Mouse (Mus musculus) forebrain, embryonic 14.5 days (tissue): ENCODE results near the gene Zmat5. TPM values are rescaled to one million over a fixed set of nuclear protein-coding genes. Genes with fewer than 3 reads are reported as not detected.
"Not testable (repeated sequence)": the region's sequence is repeated elsewhere in the genome, so short reads cannot be mapped to it uniquely, and the experiment has no call there.

Experiments used
- ATAC-seq: fragments of 200-750 bp; cut with Nextera tagmentation; 2 replicates; pipeline ENCODE4 v1.8.0; 2017; ENCODE audit warnings: mild to moderate bottlenecking, moderate library complexity
- DNase-seq: peaks from one replicate; pipeline ENCODE4 v3.0.0-alpha.2; 2015; ENCODE audit warnings: low spot score
- H3K27ac ChIP-seq: fragments of 300-500 bp; sonication (generic); 2 replicates; pipeline ENCODE4 v1.5.1; 2014; ENCODE audit warnings: low read depth, mild to moderate bottlenecking, control low read depth, low read length, moderate library complexity
- H3K27me3 ChIP-seq: fragments of 300-500 bp; sonication (generic); replicated peaks from 2 replicates; pipeline ENCODE4 v1.6.1; 2014; ENCODE audit warnings: low read length, control low read depth, mixed read lengths; ENCODE audit not compliant: control insufficient read depth, insufficient read depth
- H3K36me3 ChIP-seq: fragments of 300-500 bp; sonication (generic); 2 replicates; pipeline ENCODE4 v1.6.1; 2014; ENCODE audit warnings: low read length, control low read depth; ENCODE audit not compliant: control insufficient read depth, insufficient read depth
- H3K4me1 ChIP-seq: fragments of 300-500 bp; sonication (generic); 2 replicates; pipeline ENCODE4 v1.6.1; 2014; ENCODE audit warnings: antibody characterized with exemption, low read length, control low read depth; ENCODE audit not compliant: control insufficient read depth, insufficient read depth
- H3K4me2 ChIP-seq: fragments of 300-500 bp; sonication (generic); 2 replicates; pipeline ENCODE4 v1.6.1; 2014; ENCODE audit warnings: mild to moderate bottlenecking, control low read depth, low read length
- H3K4me3 ChIP-seq: fragments of 300-500 bp; sonication (generic); 2 replicates; pipeline ENCODE4 v1.5.1; 2014; ENCODE audit warnings: low read depth, low read length, control low read depth
- H3K9ac ChIP-seq: fragments of 300-500 bp; sonication (generic); 2 replicates; pipeline ENCODE4 v1.6.1; 2014; ENCODE audit warnings: mild to moderate bottlenecking, low read length, control low read depth, moderate library complexity
- H3K9me3 ChIP-seq: fragments of 300-500 bp; sonication (generic); replicated peaks from 2 replicates; pipeline ENCODE4 v1.6.1; 2016; ENCODE audit warnings: low read length, control low read depth, mixed read lengths; ENCODE audit not compliant: control insufficient read depth
- WGBS: fragments of 180-500 bp; shearing (Covaris S2); extraction: QIAGEN DNeasy Blood & Tissue Kit; methylation state at CpG from one replicate; pipeline ENCODE4 v1.1.7; 2014; 5-methylcytosine and 5-hydroxymethylcytosine counted together
- polyA plus RNA-seq: library from polyadenylated mRNA; unstranded; fragments of >200 nt; fragmentation: Nextera tagmentation; extraction: Ambion mirVana; gene quantifications from 2 replicates; pipeline ENCODE4 v1.2.1, GENCODE M21; 2014

Zmat5 gene
- polyA plus RNA-seq, 1 experiment from 2014 or later = 92.4 TPM

DNA sequence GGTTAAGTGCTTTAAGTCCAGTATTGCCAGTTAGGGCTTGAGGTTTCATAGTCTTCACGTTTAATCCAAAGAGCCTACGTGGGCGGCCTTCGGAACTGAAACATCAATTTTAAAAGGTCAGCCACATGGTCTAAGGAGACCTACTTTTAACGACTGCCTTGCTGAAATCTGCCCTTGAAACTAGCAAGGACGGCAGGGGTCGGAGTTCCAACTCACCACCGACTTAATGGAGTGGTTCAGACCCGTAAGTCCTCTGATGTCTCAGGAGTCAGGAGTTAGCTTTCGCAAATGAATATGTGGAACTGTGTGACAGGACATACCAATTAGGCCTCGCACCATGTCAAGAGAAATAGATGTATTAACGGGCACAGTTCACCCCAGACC lies 798 bp upstream of the Zmat5 start:
- Histone ChIP-seq H3K27me3 (no peaks in the 10 kb centered on the region), H3K9me3 (no peaks in the 10 kb centered on the region), H3K9ac (peak overlapping the region; percentile 82), H3K4me2 (peak overlapping the region; percentile 91), H3K4me1 (peaks cover 12% of the 10 kb centered on the region), H3K27ac (no peak overlapping the region), H3K36me3 (peaks cover 19% of the 10 kb centered on the region), H3K4me3 (peak overlapping the region; percentile 73)
- 7% methylated on average over 12 of the region's 12 CpGs for WGBS
- no peak; the same call in 1 of the 2 replicates for ATAC-seq
- DNase-seq = no peak

DNA sequence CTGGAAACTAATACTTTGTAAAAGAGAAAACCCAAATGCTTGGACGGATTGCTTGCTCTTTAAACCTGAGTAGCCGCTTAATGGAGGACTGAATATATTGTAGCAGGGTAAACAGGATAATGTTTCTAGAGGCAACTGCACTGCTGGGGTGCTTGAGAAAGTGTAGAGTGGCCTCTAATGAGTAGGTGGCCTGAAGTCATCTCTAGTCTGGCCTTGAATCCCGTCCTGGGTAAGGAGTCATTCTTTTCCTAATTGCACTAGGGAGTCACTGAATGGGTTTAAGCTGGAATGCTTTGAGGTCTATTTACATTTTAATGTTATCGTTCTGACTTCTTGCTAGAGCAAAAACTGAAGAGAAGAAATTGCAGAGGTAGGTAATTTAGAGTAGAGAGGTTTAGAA lies 700 bp downstream of the Zmat5 start:
- DNase-seq (no peak), ATAC-seq (no peak)
- Histone ChIP-seq H3K4me3 (peak overlapping the region; percentile 73), H3K4me2 (peak overlapping the region; percentile 91), H3K36me3 (peaks cover 19% of the 10 kb centered on the region), H3K9me3 (no peaks in the 10 kb centered on the region), H3K27me3 (no peaks in the 10 kb centered on the region), H3K9ac (peak overlapping the region; percentile 66), H3K4me1 (peaks cover 12% of the 10 kb centered on the region), H3K27ac (no peak overlapping the region)
- WGBS = 6% methylated on average over 4 of the region's 4 CpGs

DNA sequence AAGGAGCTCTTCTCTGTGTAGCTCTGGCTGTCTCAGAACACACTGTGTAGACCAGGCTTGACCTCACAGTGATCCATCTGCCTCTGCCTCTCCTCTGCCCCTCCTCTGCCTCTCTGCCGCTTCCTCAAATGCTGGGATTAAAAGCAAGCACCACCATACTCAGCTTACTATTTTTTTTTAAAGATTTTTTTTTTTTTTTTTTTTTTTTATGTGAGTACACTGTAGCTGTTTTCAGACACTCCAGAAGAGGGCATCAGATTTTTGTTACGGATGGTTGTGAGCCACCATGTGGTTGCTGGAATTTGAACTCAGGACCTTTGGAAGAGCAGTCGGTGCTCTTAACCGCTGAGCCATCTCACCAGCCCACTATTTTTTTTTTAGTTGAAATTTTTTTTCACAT lies 5.7 kb downstream of the Zmat5 start:
- ATAC-seq, H3K4me3 ChIP-seq, H3K9me3 ChIP-seq, H3K36me3 ChIP-seq, H3K27me3 ChIP-seq, H3K4me1 ChIP-seq, H3K9ac ChIP-seq, H3K27ac ChIP-seq, DNase-seq, H3K4me2 ChIP-seq: not testable (repeated sequence)
- 93% methylated on average over 4 of the region's 4 CpGs for WGBS

DNA sequence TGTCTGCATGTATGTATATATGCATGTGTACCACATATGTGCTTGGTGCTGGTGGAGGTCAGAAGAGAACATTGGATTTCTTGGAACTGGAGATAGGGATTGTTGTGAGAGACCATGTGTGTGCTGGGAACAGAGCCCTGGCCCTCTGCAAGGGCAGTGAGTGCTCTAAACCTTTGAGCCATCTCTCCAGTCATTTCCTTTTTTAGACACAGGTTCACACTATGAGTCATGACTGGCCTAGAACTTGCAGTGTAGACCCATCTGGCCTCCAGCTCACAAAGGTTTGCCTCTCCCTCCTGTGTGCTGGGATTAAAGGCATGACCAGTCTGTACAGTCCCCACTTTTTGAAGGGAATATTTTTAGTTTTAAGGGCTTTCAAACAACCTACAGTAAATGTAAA lies 8.3 kb downstream of the Zmat5 start:
- Histone ChIP-seq H3K9ac (no peak overlapping the region), H3K9me3 (no peaks in the 10 kb centered on the region), H3K27ac (no peak overlapping the region), H3K4me1 (no peaks in the 10 kb centered on the region), H3K4me3 (no peak overlapping the region), H3K4me2 (no peak overlapping the region), H3K27me3 (no peaks in the 10 kb centered on the region), H3K36me3 (no peaks in the 10 kb centered on the region)
- DNase-seq (no peak), ATAC-seq (no peak)

DNA sequence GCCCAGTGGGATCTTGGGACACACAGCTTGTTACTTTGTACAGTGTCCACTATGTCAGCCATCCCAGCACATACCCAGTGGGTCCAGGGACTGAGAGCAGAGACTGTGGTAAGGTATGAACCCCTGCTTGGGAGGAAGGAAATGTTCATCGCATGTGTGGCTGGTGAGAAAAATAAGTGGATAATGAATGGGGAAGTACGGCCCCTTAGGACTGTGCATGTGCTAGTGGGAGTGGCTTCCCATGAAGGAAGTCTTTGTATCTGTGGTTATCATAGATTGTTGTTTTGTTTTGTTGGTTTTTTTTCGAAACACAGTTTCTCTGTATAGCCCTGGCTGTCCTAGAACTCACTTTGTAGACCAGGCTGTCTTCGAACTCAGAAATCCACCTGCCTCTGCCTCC lies 10.2 kb downstream of the Zmat5 start:
- Histone ChIP-seq H3K27me3 (no peaks in the 10 kb centered on the region), H3K4me2 (no peak overlapping the region), H3K9me3 (no peaks in the 10 kb centered on the region), H3K4me1 (no peaks in the 10 kb centered on the region), H3K36me3 (no peaks in the 10 kb centered on the region), H3K27ac (no peak overlapping the region), H3K9ac (no peak overlapping the region), H3K4me3 (no peak overlapping the region)
- no peak for DNase-seq
- WGBS = 88% methylated on average over 4 of the region's 4 CpGs
- no peak for ATAC-seq

DNA sequence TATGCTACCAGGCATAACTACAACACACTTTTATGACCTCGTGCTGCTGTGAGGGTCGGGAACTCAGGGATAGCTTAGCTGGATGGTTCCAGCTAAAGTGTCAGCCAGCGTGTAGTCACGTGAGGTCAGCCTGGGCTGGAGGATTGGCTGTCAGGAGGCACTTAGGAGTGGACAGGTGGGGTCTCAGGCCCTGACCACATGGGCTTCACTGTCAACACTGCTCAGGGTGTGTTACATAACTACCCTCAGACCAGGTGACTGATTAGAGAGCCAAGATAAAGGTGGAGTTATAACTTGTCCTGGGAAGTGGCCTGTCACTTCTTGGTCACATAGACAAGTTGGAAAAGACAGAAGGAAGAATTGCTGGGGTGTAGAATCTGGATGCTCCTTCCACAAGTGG lies 11.1 kb downstream of the Zmat5 start:
- no peak for DNase-seq
- H3K4me3 ChIP-seq = no peak overlapping the region
- 89% methylated on average over 4 of the region's 4 CpGs for WGBS

DNA sequence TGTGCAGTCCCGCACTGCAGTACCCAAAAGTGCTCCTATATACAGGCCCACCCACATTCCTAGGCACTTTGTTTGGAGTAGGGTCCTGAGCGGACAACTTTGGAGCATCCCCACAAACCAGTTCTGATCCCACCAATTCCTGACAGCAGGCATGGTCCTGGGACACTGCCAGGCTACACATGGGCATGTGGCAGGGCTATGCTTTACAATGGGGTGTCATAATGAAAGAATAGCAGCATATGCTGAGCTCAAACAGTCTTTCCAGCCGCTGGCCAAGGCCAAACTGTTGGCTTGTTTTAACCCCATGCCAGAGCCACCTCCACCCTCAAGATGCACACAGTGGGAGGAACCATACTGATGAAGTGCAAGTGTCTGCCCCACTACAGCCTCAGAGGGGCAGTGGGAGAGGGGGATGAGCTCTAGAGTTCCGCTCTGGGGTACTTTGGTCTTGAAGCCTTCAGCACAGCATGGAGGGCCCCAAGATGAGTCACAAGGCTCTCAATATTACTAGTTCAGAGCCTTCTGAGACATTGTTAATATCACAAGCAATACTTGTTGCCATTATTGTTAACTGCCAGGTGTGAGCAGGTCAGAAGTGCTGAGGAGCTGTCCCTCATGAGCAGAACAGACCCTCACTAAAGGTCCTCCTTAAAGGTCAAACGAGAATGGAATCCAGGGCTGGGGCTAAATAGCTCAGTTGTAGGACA lies 12.2 kb downstream of the Zmat5 start:
- Histone ChIP-seq H3K4me2 (no peak overlapping the region), H3K9ac (no peak overlapping the region), H3K4me3 (no peak overlapping the region), H3K36me3 (no peaks in the 10 kb centered on the region), H3K9me3 (no peaks in the 10 kb centered on the region), H3K27me3 (no peaks in the 10 kb centered on the region), H3K4me1 (no peaks in the 10 kb centered on the region), H3K27ac (no peak overlapping the region)
- 80% methylated on average over 5 of the region's 5 CpGs for WGBS
- ATAC-seq = no peak
- DNase-seq = peak; percentile 14

More for the DNA sequence above, 11.1 kb downstream of the Zmat5 start:
- Histone ChIP-seq H3K4me1 (no peaks in the 10 kb centered on the region), H3K4me2 (no peak overlapping the region), H3K36me3 (no peaks in the 10 kb centered on the region), H3K27ac (no peak overlapping the region), H3K9me3 (no peaks in the 10 kb centered on the region), H3K9ac (no peak overlapping the region), H3K27me3 (no peaks in the 10 kb centered on the region)
- no peak for ATAC-seq

DNA sequence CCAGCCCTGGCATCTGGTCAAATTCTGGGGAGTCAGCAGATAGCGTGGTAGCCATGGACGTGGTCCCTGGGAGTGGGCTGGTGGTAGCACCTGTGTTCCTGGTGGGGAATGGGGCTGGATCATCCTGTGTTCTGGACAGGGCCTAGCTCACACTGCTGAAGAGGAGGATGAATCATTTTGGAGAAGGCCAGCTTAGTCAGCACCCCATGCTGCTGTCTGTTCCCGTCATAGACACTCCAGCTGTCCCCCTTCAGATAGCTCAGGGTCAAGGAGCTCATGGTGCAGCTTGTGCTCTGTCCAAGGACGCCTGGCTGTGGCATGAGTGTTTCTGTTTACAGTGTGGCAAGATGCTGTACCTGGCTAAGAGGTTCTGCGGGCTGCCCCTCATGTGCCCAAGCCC lies 14.1 kb downstream of the Zmat5 start:
- H3K9me3 ChIP-seq = no peaks in the 10 kb centered on the region
- WGBS = 85% methylated on average over 5 of the region's 5 CpGs
- ATAC-seq (no peak), DNase-seq (no peak)
- peaks cover 7% of the 10 kb centered on the region for H3K36me3 ChIP-seq
- no peak overlapping the region for H3K4me2 ChIP-seq
- no peak overlapping the region for H3K4me3 ChIP-seq
- H3K9ac ChIP-seq = no peak overlapping the region
- H3K27me3 ChIP-seq = no peaks in the 10 kb centered on the region
- H3K27ac ChIP-seq = no peak overlapping the region
- no peaks in the 10 kb centered on the region for H3K4me1 ChIP-seq

DNA sequence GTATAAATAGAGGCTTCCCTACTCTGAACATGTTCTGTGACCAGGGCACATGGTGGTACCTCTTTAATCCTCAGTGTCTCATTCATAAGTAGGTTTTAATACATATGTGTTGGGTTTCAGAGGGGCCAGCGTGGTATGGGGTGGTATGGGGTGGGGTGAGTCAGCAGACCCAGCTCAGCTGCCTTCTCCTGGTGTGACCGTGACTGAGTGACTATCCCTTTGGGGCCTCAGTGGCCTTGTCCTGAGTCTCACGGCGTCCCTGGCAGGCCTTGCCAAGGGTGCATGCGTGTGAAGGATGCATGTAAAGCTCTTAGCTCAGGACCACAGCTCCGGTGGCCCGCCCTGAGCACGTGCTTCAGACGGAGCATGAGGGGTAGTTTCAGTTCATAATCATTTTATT lies 15.5 kb downstream of the Zmat5 start:
- DNase-seq (no peak), ATAC-seq (no peak)
- Histone ChIP-seq H3K9ac (no peak overlapping the region), H3K27ac (no peak overlapping the region), H3K4me2 (no peak overlapping the region), H3K9me3 (no peaks in the 10 kb centered on the region), H3K36me3 (peaks cover 19% of the 10 kb centered on the region), H3K4me3 (no peak overlapping the region), H3K4me1 (no peaks in the 10 kb centered on the region), H3K27me3 (no peaks in the 10 kb centered on the region)
- 88% methylated on average over 9 of the region's 9 CpGs for WGBS
